Mouse (Mus musculus) splenic B cell, adult 2 months (primary cell): Measurements from ENCODE around the gene Wdr91.

Source experiments
- DNase-seq: peaks from one replicate; pipeline ENCODE4 v3.0.0-alpha.2; 2011; ENCODE audit warnings: low read depth, low spot score
- H3K27me3 ChIP-seq: 2 replicates; pipeline ENCODE4 v1.6.1; 2012; ENCODE audit warnings: mild to moderate bottlenecking, low read length, moderate library complexity, mixed read lengths; ENCODE audit not compliant: control insufficient read depth, poor library complexity, insufficient read depth, severe bottlenecking
- H3K36me3 ChIP-seq: 2 replicates; pipeline ENCODE4 v1.6.1; 2012; ENCODE audit warnings: mild to moderate bottlenecking, low read length, moderate library complexity, mixed read lengths; ENCODE audit not compliant: control insufficient read depth, poor library complexity, insufficient read depth, severe bottlenecking

Gene Wdr91

DNA sequence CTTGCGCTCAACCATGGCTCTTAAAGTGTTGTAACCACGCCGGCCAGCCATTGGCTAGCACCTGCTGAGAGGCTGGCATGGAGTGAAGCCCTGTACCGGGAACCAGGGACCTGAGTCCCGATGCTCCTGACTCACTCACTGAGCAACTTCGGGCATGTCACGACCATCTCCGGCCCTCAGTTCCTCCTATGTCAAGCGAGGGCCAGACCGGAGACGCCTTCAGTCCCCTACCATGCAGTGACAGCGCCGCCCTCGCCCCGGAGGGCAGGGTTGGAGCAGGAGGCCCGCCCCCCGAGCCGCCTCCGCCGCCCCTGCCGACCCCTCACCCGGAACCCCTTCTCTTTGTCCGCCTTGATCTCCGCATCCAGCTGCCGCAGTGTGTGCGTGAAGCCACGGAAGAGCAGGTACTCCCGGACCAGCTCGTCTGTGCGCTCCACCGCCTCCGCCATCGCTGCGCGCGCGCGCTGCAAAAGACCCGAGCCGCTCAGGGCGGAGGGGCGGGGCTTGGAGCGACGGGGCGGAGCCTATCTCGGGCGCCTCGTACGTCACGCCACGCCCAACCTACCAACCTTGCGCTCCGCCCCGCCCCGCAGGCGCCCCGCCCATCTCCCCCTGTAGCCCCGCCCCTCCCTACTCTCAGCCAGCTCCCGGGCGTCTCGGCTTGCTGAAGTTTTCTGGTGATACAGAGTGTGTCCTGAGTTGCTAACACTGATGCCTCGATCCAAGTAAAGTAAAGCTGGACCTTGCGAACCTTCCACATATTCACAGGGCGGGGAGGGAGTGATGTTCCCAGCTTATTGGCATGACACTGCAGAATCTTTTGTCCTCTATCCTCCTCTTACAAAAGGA is at the start of gene Wdr91:
TSS of gene Wdr91 (minus strand) at position 506 of the 849 bp plus-strand sequence.
- no peaks in the 10 kb centered on the region for H3K27me3 ChIP-seq
- peaks cover 3% of the 10 kb centered on the region for H3K36me3 ChIP-seq
- peak; percentile 96 for DNase-seq

DNA sequence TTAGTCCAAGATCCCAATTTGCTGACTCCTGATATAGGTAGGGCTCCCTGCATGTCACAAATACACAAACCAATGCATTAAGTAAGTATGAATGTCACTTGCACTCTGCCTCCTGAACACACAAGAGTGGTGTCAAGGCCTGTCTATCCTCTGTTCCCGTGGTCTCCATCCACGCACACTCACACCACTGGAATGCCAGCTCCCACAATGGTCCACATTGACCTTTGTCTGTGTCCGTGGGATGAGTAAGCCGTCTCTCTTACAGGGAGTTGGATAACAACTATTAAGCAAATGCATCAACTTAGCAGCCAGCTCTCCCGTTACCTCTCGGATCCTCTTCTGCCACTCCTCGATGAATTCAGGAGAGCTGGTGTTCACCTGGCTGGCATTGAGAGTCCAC is 48.5 kb upstream of the Wdr91 start:
- Histone ChIP-seq H3K36me3 (no peaks in the 10 kb centered on the region; the same call in 1 of the 2 replicates), H3K27me3 (no peaks in the 10 kb centered on the region)
- DNase-seq, result no peak

DNA sequence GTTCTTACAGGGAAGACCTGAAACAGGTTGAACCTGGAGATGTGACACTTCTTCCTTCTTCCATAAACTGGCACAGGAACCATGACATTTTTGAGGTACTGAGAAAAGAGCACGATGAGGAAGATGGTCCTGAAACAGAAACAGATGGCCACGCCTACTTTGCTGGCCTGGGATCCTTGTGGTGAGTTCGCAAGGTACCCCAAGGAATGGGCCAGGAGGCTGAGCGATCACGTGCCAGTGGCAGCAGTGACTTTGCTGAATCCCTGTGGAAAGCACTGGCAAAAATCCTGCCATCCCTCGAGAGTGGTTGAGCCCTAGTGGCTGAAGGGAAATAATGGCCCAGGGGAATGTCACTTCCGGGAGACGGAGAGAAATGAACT is 45.2 kb upstream of the Wdr91 start:
- DNase-seq, result no peak
- H3K36me3 ChIP-seq, result no peaks in the 10 kb centered on the region; the same call in 1 of the 2 replicates
- H3K27me3 ChIP-seq, result no peaks in the 10 kb centered on the region

DNA sequence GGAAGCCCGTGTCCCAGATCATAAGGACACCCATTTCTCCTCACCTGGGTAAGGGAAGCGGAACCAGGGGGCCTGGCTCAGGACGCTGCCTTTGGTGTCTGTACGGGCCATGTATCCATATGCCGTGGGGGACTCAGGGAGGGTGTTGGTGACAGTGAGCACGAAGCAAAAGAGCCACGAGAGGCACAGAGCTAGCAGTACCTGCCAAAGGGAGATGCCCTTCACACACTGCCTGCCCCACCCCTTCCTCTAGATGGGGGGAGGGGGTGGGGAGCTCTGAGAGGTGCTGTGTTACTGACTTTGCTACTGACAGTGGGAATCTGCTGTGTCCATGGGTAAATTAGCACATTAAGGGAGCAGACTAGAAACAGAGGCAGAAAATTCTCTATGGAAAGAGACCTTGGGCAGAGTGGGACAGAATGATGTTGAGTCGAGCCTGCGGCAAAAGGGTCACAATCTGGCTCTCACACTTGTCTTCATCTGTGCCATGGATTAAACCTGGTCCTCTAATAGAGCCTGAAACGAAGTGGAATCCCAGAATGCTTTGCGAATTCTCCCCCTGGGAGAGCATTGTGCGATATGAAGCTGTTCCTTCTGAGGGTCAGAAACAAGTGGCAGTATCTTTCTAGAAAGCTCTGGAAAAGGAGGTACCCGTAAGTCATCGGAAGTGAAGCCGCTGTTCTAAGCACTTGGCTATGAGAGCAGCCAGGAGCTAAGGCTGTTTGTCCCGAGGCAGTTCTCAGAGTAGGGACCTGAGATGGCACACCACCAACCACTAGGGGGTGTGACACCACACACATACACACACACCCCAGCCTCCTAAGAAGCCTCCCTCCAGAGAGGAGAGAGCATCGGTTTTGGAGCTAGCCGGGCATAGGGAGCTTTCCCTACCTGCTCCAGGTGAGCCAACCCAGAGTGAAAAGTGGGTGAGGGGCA is 44.5 kb upstream of the Wdr91 start:
- peak; percentile 76 for DNase-seq
- Histone ChIP-seq H3K36me3 (no peaks in the 10 kb centered on the region), H3K27me3 (no peaks in the 10 kb centered on the region)

DNA sequence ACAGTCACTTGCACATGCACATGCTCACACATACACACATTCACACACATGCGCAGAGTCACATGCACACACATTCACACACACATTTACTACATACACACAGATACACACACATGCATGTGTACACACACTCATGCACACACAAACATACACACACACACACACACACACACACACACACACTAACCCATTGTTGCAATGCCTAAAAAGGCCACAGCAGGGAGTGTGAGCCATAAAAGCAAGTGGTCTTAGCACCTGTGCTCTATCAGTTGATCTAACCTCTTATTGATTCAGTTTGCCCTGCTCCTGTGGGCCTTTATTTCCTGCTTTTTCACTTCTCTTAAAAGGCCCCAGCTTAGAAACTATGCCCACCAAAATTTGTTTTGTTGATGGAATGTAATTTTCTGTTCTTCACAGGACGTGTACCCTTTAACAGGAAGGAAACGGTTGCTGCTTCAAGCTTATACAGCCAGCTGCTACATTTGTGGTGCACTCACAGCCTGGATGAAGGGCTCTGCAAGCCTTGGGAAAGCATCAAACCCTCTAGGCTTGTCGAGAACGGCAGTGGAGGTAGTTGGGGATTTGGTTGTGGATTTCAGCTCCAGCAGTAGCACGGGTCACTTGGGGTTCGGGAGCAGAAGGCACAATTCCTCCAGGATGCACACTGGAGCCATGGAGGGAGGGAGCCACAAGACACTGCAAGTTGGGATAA is 41.4 kb upstream of the Wdr91 start:
- H3K36me3 ChIP-seq, result no peaks in the 10 kb centered on the region
- DNase-seq, result peak; percentile 37
- H3K27me3 ChIP-seq, result no peaks in the 10 kb centered on the region

DNA sequence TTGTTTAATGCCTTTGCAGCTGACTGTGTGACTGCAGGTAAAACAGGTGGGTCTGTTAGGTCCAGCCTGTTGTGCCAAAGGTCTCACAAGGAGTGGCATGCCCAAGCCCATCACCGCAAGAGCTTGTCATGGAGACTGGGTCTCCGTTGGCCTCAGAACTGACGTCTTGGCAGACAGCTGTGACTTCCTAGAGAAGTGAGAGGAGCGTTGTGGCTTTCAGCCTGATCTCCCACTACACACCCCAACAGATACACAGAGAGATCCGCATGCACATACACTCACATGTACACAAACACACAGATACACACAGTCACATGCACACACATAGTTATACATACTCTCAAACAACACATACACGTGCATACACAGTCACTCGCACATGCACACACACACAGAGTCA is 40.8 kb upstream of the Wdr91 start:
- H3K27me3 ChIP-seq, result no peaks in the 10 kb centered on the region
- H3K36me3 ChIP-seq, result no peaks in the 10 kb centered on the region
- peak; percentile 47 for DNase-seq

DNA sequence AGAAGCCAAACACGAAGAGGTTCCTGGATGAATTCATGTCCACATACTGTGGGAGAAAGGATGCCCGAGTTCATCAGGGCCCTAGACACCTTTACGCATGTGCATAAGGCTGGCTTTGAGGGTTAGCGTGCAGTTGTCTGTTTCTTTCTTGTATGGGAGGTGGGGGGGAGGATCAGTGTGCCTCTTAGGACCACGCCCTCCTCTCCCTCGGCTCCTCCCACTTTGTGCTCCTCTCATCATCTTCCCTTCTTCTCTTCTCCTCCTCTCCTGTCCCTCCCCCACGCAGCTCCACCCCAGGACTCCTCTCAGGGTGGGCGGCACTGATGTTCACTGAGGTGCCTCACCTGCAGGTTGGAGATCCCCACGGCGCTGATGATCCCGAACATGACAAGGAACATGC is 37.8 kb upstream of the Wdr91 start:
- no peaks in the 10 kb centered on the region for H3K36me3 ChIP-seq
- H3K27me3 ChIP-seq, result no peaks in the 10 kb centered on the region

DNA sequence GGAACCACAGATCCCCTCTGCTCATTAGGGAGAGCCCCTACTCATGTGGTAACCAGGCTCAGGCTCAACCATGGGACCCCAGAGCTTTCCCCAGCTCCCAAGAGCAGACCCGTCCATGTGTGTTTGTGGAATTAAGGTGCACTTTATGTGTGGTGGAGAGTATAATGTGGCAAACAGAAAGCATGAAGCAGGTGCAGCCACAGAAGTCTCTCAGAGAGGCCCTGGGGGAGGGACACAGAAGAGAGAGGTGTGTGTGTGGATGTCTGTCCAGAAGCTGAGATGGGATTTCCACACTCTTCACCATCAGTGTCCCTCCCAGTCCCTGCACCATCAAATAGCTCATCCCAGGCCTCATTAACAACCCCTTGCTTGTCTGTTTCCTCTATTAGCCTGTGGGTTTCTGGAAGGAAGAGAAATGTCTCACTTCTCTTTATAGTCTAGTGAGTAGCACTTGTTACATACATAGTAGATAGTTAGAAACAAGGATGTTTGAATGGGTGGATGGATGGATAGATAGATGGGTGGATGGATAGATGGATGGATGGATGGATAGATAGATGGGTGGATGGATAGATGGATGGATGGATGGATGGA is 35.9 kb upstream of the Wdr91 start:
- no peak for DNase-seq
- Histone ChIP-seq H3K36me3 (no peaks in the 10 kb centered on the region), H3K27me3 (no peaks in the 10 kb centered on the region)

More for the DNA sequence above, 37.8 kb upstream of the Wdr91 start:
- DNase-seq, result no peak

DNA sequence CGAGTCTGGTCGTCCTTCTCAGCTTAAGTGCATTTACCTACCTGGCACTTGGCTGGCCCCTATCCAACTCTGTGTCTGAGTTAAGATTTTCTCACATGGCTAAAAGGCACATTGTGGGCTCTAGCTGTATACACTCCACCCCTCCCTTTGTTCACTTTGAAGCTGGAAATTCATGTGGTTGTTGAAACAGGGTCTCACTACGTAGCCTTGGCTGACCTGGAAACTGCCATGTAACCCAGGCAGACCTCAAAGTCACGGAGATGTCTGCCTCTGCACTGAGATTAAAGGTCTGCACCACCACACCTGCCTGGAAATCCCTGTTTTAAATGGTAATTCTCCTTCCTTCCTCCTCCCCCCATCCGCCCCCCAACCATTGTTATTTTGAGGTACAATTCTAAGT is 32.8 kb upstream of the Wdr91 start:
- no peak for DNase-seq
- Histone ChIP-seq H3K27me3 (no peaks in the 10 kb centered on the region), H3K36me3 (no peaks in the 10 kb centered on the region)

DNA sequence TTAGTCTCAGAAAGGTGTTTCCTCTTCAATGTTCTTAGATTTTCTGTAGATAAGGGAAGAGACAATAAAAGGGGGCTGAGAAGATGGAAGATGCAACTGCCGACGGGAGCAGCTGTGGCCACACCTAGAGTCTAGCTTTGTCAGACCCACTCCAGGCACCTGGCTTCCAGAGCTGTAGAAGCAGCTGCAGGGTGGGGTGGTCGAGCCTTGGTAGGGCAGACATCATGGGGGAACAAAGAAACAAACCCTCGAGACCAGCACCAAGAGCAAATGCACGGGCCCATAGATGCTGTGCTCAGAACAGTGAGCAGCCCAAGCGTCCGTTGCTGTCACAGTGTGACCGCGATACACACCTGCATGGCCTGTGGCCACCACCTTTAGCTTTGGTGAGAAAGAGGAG is 31.8 kb upstream of the Wdr91 start:
- H3K36me3 ChIP-seq, result no peaks in the 10 kb centered on the region
- no peak for DNase-seq
- no peaks in the 10 kb centered on the region for H3K27me3 ChIP-seq

DNA sequence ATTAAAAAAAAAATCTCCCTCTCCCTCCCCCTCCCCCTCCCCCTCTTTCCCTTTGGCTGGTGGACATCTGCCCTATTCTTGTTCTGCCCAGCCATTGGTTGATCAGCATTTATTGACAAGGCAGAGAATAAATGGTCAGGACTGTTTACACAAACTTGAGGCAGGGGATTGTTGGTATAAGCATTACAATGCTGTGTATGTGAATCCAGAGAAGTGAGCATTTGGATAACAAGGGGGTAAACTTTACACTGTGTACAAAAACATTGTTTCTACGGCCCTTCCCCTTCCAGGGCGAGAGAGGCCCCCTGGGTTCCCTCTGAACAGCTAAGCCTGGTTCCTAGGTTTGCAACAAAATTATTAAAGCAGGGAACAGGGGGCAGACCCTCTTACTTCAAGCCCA is 30.8 kb upstream of the Wdr91 start:
- Histone ChIP-seq H3K36me3 (no peaks in the 10 kb centered on the region), H3K27me3 (no peaks in the 10 kb centered on the region)
- no peak for DNase-seq

DNA sequence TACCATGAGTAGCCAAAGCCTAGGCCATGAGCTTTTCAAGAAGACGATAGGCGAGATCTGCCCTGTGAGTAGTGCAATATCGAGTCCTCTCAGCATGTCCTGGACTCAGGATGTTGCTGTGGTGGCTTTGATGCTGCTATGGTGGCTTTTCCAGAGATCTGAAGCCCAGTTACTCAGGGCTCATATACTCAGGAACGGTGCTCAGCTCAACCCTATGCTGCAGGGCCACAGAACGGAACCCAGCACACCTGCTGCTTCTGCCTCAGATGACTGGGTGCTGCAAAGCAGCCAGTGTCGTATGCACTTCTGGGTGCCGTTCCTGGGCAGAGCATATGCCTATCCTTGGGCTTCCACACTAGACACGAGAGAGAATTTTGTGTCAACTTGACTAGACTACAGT is 28.8 kb upstream of the Wdr91 start:
- Histone ChIP-seq H3K36me3 (no peaks in the 10 kb centered on the region), H3K27me3 (no peaks in the 10 kb centered on the region)
- DNase-seq, result no peak

DNA sequence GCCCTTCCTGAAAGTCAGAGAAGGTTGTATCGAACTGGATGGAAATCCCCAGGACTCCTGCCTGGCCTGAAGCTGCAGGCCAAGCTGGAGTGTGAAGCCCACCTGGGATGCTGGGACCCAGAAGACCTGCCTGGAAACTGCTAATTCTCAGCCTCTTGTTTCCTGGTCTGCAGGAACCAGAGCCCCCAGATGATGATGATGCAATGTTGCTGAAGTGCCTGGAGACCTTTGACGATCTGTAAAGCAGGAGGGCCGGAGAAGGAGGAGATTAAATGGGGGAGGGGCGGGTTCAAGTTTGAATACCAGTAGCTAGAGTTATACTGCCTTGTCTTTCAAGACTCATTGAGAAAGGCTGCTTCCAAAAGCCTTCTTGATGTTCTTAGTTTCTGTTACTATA is 28.3 kb upstream of the Wdr91 start:
- no peak for DNase-seq
- no peaks in the 10 kb centered on the region for H3K27me3 ChIP-seq

DNA sequence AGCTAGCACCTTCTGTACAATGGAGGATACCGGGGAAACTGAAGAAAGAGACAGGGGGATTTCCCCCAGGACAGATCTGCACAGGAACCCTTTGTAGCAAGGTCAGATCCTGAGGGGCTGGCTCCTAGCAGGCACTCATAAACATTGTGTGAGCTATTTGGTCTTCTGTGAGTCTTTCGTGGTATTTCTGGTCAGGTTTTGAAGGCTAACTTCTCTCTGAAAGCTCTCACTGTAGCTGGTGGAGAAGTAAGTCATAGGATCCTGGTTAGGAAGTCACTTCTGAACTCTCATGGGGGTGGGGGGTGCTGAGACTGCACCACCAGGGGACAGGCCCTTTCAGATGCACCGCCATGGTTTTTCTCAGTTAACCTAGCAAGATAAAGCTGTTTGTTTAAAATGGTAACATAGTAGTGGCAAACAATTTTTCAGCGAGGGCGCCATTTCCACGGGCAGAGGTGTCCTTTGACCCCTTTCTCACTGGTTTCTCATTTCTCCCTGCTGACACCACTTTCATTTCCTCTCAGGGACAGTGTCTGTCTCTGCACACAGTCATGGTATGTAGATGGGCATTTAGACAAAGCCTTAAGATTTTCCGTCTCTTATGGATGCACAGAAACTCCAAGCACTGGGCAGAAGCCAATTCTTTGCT is 27.7 kb upstream of the Wdr91 start:
- Histone ChIP-seq H3K27me3 (no peaks in the 10 kb centered on the region), H3K36me3 (no peaks in the 10 kb centered on the region)
- peak; percentile 48 for DNase-seq

More for the DNA sequence above, 28.3 kb upstream of the Wdr91 start:
- no peaks in the 10 kb centered on the region for H3K36me3 ChIP-seq
